Comparison of ENCODE assay signal across 9 mouse cellular contexts in the genomic region with DNA sequence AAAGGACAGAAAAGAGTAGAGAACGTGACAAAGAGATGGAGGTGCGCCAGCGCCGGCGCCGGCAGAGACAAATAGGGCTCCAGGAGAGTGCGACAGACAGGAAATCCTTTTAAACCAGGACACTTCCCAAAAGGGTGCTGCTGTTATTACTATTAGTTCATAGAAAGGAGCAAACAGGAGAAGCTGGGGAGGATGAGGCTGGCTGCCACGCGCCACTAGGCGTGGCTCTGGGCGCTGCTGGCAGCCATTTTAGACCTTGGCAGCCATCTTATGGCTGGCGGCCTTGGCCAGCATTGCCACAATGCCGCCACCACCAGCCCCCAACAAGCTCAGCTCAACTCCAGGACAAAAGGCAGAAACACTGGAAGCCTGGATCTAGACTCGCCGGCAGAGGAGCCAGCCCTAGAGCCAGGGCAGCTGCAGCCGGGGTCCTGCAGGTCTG. TPM values are rescaled to one million over a fixed set of nuclear protein-coding genes. Genes with fewer than 3 reads are reported as not detected.
A peak's percentile ranks its signal among the peaks of the same experiment; 100 is the strongest.
DNase-seq lines count a peak whose midpoint lies in the region; ATAC-seq and TF ChIP-seq lines count a peak whose summit lies in the region.
"Had no signal": no experiment of that assay in that cellular context is flagged by ENCODE, and none has a peak within 500 bp of the region (broad histone marks: within the 10 kb centered on the region; RNA-seq: fewer than 3 reads in every experiment).

No protein-coding gene starts in this region.

- intact Hi-C loops in left cerebral cortex, postnatal 14 days (cut with DNase I), result no loop called here

- no peak for DNase-seq in layer of hippocampus, adult 2 months (ENCODE audit: low spot score in 2 of 2)
- no peak for DNase-seq in layer of hippocampus, postnatal 36 days
- peak; percentile 81 to 83 for DNase-seq in cerebellum, postnatal 25 days
- DNase-seq in heart, postnatal 0 days (ENCODE audit: low spot score), result peak; percentile 53
- DNase-seq in T-cell, adult 2 months (ENCODE audit: low spot score), result no peak
- DNase-seq in left cerebral cortex, postnatal 14 days (ENCODE audit: low spot score in 2 of 2), result no peak

- H3K4me1 ChIP-seq in heart, postnatal 0 days (ENCODE audit: control insufficient read depth, insufficient read depth), result peaks cover 58% of the 10 kb centered on the region
- H3K4me1 ChIP-seq in liver, embryonic 15.5 days (replicated peaks), result peaks cover 99% of the 10 kb centered on the region
- H3K4me1 ChIP-seq in stomach, embryonic 16.5 days (ENCODE audit: control insufficient read depth, insufficient read depth, low read length), result peaks cover 60% of the 10 kb centered on the region

- H3K36me3 ChIP-seq in heart, postnatal 0 days (replicated peaks; ENCODE audit: control insufficient read depth, insufficient read depth, low read length), result peaks cover 12% of the 10 kb centered on the region
- H3K36me3 ChIP-seq in liver, embryonic 15.5 days (replicated peaks), result peaks cover 17% of the 10 kb centered on the region
- no peaks in the 10 kb centered on the region; the same call in 1 of the 2 replicates for H3K36me3 ChIP-seq in stomach, embryonic 16.5 days (ENCODE audit: control insufficient read depth, insufficient read depth, low read length)

- H3K9ac ChIP-seq in heart, postnatal 0 days (replicated peaks; ENCODE audit: low read depth, low read length), result no peak overlapping the region
- H3K9ac ChIP-seq in liver, embryonic 15.5 days, result peak overlapping the region; percentile 66
- H3K9ac ChIP-seq in stomach, embryonic 16.5 days (ENCODE audit: low read length), result no peak overlapping the region

- no peak; the same call in 1 of the 2 replicates for TF ChIP-seq EP300 in heart, postnatal 0 days (IDR thresholded peaks at IDR 0.05; ENCODE audit: low read depth)

- peak overlapping the region; percentile 23 for H3K4me3 ChIP-seq in layer of hippocampus, adult 2 months
- no peak overlapping the region for H3K4me3 ChIP-seq in heart, postnatal 0 days (ENCODE audit: low read depth, low read length)
- peak overlapping the region; percentile 46; the same call in 1 of the 2 replicates for H3K4me3 ChIP-seq in liver, embryonic 15.5 days (replicated peaks)
- H3K4me3 ChIP-seq in stomach, embryonic 16.5 days (replicated peaks; ENCODE audit: low read length), result no peak overlapping the region

- H3K27ac ChIP-seq in layer of hippocampus, adult 2 months, result peak overlapping the region; percentile 93
- H3K27ac ChIP-seq in heart, postnatal 0 days (ENCODE audit: low read depth), result peak overlapping the region; percentile 78
- peak overlapping the region; percentile 98 for H3K27ac ChIP-seq in liver, embryonic 15.5 days (replicated peaks)
- peak overlapping the region; percentile 72 for H3K27ac ChIP-seq in stomach, embryonic 16.5 days (ENCODE audit: low read length)

- no peak overlapping the region for H3K4me2 ChIP-seq in heart, postnatal 0 days (ENCODE audit: low read depth, low read length)
- peak overlapping the region; percentile 79 for H3K4me2 ChIP-seq in liver, embryonic 15.5 days
- H3K4me2 ChIP-seq in stomach, embryonic 16.5 days (ENCODE audit: low read depth, low read length), result no peak overlapping the region

- peak; percentile 22 for TF ChIP-seq CTCF in layer of hippocampus, adult 2 months (conservative IDR thresholded peaks at IDR 0.05)
- no peak for TF ChIP-seq CTCF in heart, postnatal 0 days (IDR thresholded peaks at IDR 0.05; ENCODE audit: low read depth)

- H3K27me3 ChIP-seq in heart, postnatal 0 days (ENCODE audit: control insufficient read depth, insufficient read depth, low read length), result no peaks in the 10 kb centered on the region
- peaks cover 10% of the 10 kb centered on the region for H3K27me3 ChIP-seq in liver, embryonic 15.5 days
- no peaks in the 10 kb centered on the region for H3K27me3 ChIP-seq in stomach, embryonic 16.5 days (ENCODE audit: control insufficient read depth, insufficient read depth, low read length)

- WGBS in heart, postnatal 0 days, result 69% methylated on average over 16 of the region's 16 CpGs
- WGBS in liver, embryonic 15.5 days (ENCODE audit: insufficient replicate concordance), result 80% methylated on average over 16 of the region's 16 CpGs
- 82% methylated on average over 16 of the region's 16 CpGs for WGBS in stomach, embryonic 16.5 days

- H3K9me3 ChIP-seq in heart, postnatal 0 days (replicated peaks; ENCODE audit: control insufficient read depth, low read length), result no peaks in the 10 kb centered on the region
- H3K9me3 ChIP-seq in liver, embryonic 15.5 days (replicated peaks), result no peaks in the 10 kb centered on the region
- H3K9me3 ChIP-seq in stomach, embryonic 16.5 days (replicated peaks; ENCODE audit: control insufficient read depth, low read length), result no peaks in the 10 kb centered on the region

- ATAC-seq in heart, postnatal 0 days (ENCODE audit: insufficient read depth, low read depth), result peak; percentile 10; the same call in 1 of the 2 replicates
- ATAC-seq in liver, embryonic 15.5 days (ENCODE audit: insufficient read depth), result no peak
- no peak for ATAC-seq in stomach, embryonic 16.5 days (ENCODE audit: insufficient read depth, low FRiP score)

RNA-seq across cellular contexts. Expression of gene G430095P16Rik, which starts 7.1 kb away (rescaled TPM):
- under 1 TPM in 1 of 2 experiments, not detected in 1; 0.54 TPM for total RNA-seq in layer of hippocampus, adult 2 months (2021)
- total RNA-seq in layer of hippocampus, postnatal 36 days (2021), result not detected
- total RNA-seq in heart, postnatal 0 days (2014; rRNA removed; ENCODE audit: low replicate concordance), result 1.0 TPM in 1 of 2 replicates, not detected in the other
- 3.0 and 3.1 TPM in 2 replicates for polyA plus RNA-seq in heart, postnatal 0 days (2015; fragmentation: Nextera tagmentation; extraction: Ambion mirVana)
- polyA plus RNA-seq in liver, embryonic 15.5 days (2015; fragmentation: Nextera tagmentation; extraction: Ambion mirVana), result 8.1 and 8.7 TPM in 2 replicates
- 3.2 and 4.1 TPM in 2 replicates for polyA plus RNA-seq in stomach, embryonic 16.5 days (2015; fragmentation: Nextera tagmentation; extraction: Ambion mirVana)
- total RNA-seq in left cerebral cortex, postnatal 14 days (2021), result not detected
- total RNA-seq: layer of hippocampus, postnatal 14 days had no signal

RNA-seq across cellular contexts. Expression of gene Lyl1, which starts 28.7 kb away (rescaled TPM):
- 1 to 10 TPM; 2.3 to 2.6 TPM for total RNA-seq in layer of hippocampus, adult 2 months (2021)
- 1 to 10 TPM; 1.2 to 2.0 TPM for total RNA-seq in layer of hippocampus, postnatal 36 days (2021)
- 4.4 and 4.8 TPM in 2 replicates for total RNA-seq in heart, postnatal 0 days (2014; rRNA removed; ENCODE audit: low replicate concordance)
- polyA plus RNA-seq in heart, postnatal 0 days (2015; fragmentation: Nextera tagmentation; extraction: Ambion mirVana), result 8.7 and 9.8 TPM in 2 replicates
- polyA plus RNA-seq in liver, embryonic 15.5 days (2015; fragmentation: Nextera tagmentation; extraction: Ambion mirVana), result 55.3 and 58.3 TPM in 2 replicates
- 6.0 and 8.3 TPM in 2 replicates for polyA plus RNA-seq in stomach, embryonic 16.5 days (2015; fragmentation: Nextera tagmentation; extraction: Ambion mirVana)
- total RNA-seq in left cerebral cortex, postnatal 14 days (2021), result 1 to 10 TPM; 2.7 to 4.3 TPM

RNA-seq across cellular contexts. Expression of gene Nacc1, which starts 42.3 kb away (rescaled TPM):
- total RNA-seq in layer of hippocampus, adult 2 months (2021), result 10 to 100 TPM; 91.8 to 93.9 TPM
- total RNA-seq in layer of hippocampus, postnatal 36 days (2021), result 10 to 100 TPM; 85.9 to 92.2 TPM
- total RNA-seq in heart, postnatal 0 days (2014; rRNA removed; ENCODE audit: low replicate concordance), result 68.0 and 83.6 TPM in 2 replicates
- polyA plus RNA-seq in heart, postnatal 0 days (2015; fragmentation: Nextera tagmentation; extraction: Ambion mirVana), result 6.2 and 6.9 TPM in 2 replicates
- polyA plus RNA-seq in liver, embryonic 15.5 days (2015; fragmentation: Nextera tagmentation; extraction: Ambion mirVana), result 6.2 and 7.2 TPM in 2 replicates
- 14.4 and 14.5 TPM in 2 replicates for polyA plus RNA-seq in stomach, embryonic 16.5 days (2015; fragmentation: Nextera tagmentation; extraction: Ambion mirVana)
- 10 to 100 TPM; 90.2 to 91.9 TPM for total RNA-seq in left cerebral cortex, postnatal 14 days (2021)

RNA-seq across cellular contexts. Expression of gene Trmt1, which starts 43.8 kb away (rescaled TPM):
- 100 to 1,000 TPM; 109 to 113 TPM for total RNA-seq in layer of hippocampus, adult 2 months (2021)
- 100 to 1,000 TPM in 1 of 2 experiments, 10 to 100 TPM in 1; 95.2 to 115 TPM for total RNA-seq in layer of hippocampus, postnatal 36 days (2021)
- total RNA-seq in heart, postnatal 0 days (2014; rRNA removed; ENCODE audit: low replicate concordance), result 98.3 and 116 TPM in 2 replicates
- 28.4 and 29.5 TPM in 2 replicates for polyA plus RNA-seq in heart, postnatal 0 days (2015; fragmentation: Nextera tagmentation; extraction: Ambion mirVana)
- 27.9 and 36.1 TPM in 2 replicates for polyA plus RNA-seq in liver, embryonic 15.5 days (2015; fragmentation: Nextera tagmentation; extraction: Ambion mirVana)
- 53.7 and 54.1 TPM in 2 replicates for polyA plus RNA-seq in stomach, embryonic 16.5 days (2015; fragmentation: Nextera tagmentation; extraction: Ambion mirVana)
- total RNA-seq in left cerebral cortex, postnatal 14 days (2021), result 10 to 100 TPM; 89.3 to 96.7 TPM

Comparison
In these comparisons a context has a peak if more than half of its experiments do, and no peak if none do; other contexts are left out.
1. DNase-seq: peak in cerebellum, postnatal 25 days (2 of 2) and heart, postnatal 0 days (single experiment); none in layer of hippocampus, adult 2 months (0 of 2), layer of hippocampus, postnatal 36 days (0 of 2), T-cell, adult 2 months (single experiment) and left cerebral cortex, postnatal 14 days (0 of 2).
2. H3K4me3 ChIP-seq: peak in layer of hippocampus, adult 2 months (single experiment) and liver, embryonic 15.5 days (single experiment); none in heart, postnatal 0 days (single experiment) and stomach, embryonic 16.5 days (single experiment).
3. Peak in every context shown above with its lines, with median percentiles within 50 percentile points of each other: H3K27ac ChIP-seq.